Mouse (Mus musculus) brain, adult 2 months (tissue): Measurements from ENCODE around the gene Trim8.

Experiments used
- DNase-seq: peaks from one replicate; pipeline ENCODE4 v3.0.0; 2011; ENCODE audit warnings: low read depth, low spot score

Trim8 gene

GRCm38 (mm10) chr19:46547565-46547964 is 46.1 kb downstream of the Trim8 start:
- DNase-seq = no peak

- DNase-seq = no peak
Observed at GRCm38 (mm10) chr19:46548110-46548509, 46.6 kb downstream of the Trim8 start.

- DNase-seq = no peak
Observed at GRCm38 (mm10) chr19:46550385-46550784, 48.9 kb downstream of the Trim8 start.

- DNase-seq = no peak
Observed at GRCm38 (mm10) chr19:46552496-46552895, 51.0 kb downstream of the Trim8 start.

- DNase-seq = peak; percentile 70
Observed at GRCm38 (mm10) chr19:46553541-46553955, 52.0 kb downstream of the Trim8 start.

GRCm38 (mm10) chr19:46558009-46558408 is 56.5 kb downstream of the Trim8 start:
- DNase-seq = peak; percentile 31

GRCm38 (mm10) chr19:46558631-46559030 is 57.1 kb downstream of the Trim8 start:
- DNase-seq = peak; percentile 81

GRCm38 (mm10) chr19:46562132-46562531 is 60.6 kb downstream of the Trim8 start:
- DNase-seq = peak; percentile 87

- DNase-seq = peak; percentile 89
Observed at GRCm38 (mm10) chr19:46562581-46563515, 61.3 kb downstream of the Trim8 start.

- DNase-seq = peak; percentile 24
Observed at GRCm38 (mm10) chr19:46563603-46564002, 62.1 kb downstream of the Trim8 start.

GRCm38 (mm10) chr19:46564043-46564462 is 62.6 kb downstream of the Trim8 start:
- DNase-seq = no peak
